Mouse (Mus musculus) lung, adult 2 months (tissue): ENCODE measurements around the gene Usp6nl. TPM values are rescaled to one million over a fixed set of nuclear protein-coding genes. Genes with fewer than 3 reads are reported as not detected.

Experiments used
- DNase-seq: peaks from one replicate; pipeline ENCODE4 v3.0.0; 2022
- H3K4me1 ChIP-seq: fragments of 200-500 bp; 2 replicates; pipeline ENCODE4 v1.6.1; 2011; ENCODE audit warnings: low read length; ENCODE audit not compliant: control insufficient read depth, insufficient read depth
- H3K4me3 ChIP-seq: fragments of 200-500 bp; replicated peaks from 2 replicates; pipeline ENCODE3; 2011; ENCODE audit warnings: low read depth, mild to moderate bottlenecking, control low read depth, low read length; ENCODE audit errors: extremely low read depth
- CTCF ChIP-seq: fragments of 200-500 bp; IDR thresholded peaks from 2 replicates; pipeline ENCODE4 v1.5.1; 2011; ENCODE audit warnings: mild to moderate bottlenecking, low read length, control low read depth; ENCODE audit not compliant: insufficient read depth
- POLR2A ChIP-seq: fragments of 200-500 bp; IDR thresholded peaks from 2 replicates; pipeline ENCODE4 v1.6.1; 2011; ENCODE audit warnings: low read depth, mild to moderate bottlenecking, control low read depth, low read length, borderline replicate concordance; ENCODE audit errors: extremely low read depth
- WGBS: fragments of 180-500 bp; shearing (Covaris S2); methylation state at CpG from one replicate; pipeline ENCODE4 v1.1.7; 2018; 5-methylcytosine and 5-hydroxymethylcytosine counted together
- polyA plus RNA-seq: library from polyadenylated mRNA; depleted of rRNA; stranded (reverse); fragments of >200 nt; gene quantifications from 2 replicates; pipeline ENCODE4 v1.2.3, GENCODE M21; 2012

Usp6nl gene
- polyA plus RNA-seq, 1 experiment = 19.9 TPM

DNA sequence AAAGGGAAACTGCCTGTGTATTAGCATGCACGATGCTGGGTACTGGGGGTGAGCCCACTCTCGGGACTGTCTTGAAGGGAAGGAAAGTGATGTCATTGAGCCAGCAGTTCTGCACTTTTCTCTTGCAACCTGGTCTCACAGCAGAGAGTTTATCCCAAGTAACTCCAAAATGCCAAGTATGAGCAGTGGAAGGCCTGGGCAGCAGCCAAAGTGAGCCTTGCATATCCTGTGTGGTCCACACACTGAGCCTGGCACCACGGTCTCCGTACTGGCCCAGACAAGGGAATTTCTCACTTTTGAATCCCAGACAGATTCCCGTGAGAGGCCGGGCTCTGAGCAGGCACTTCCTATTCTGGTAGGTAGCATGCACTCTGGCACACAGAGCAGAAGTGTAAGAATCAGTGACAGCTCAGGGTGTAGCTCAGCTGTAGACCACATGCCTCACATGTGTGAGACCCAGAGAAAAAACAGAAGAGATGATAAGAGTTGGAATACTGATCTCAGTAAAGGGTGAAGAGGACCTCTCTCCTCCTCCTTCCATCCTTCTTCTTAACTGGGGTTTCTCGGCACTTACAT, 132.6 kb downstream of the Usp6nl start:
- Histone ChIP-seq H3K4me1 (0 out of 2 replicates have a peak, but pooled peaks cover 2% of the 10 kb centered on the region), H3K4me3 (no peak overlapping the region)
- TF ChIP-seq CTCF = no peak
- no peak for TF ChIP-seq POLR2A
- 41% methylated on average over 7 of the region's 7 CpGs for WGBS
- DNase-seq = no peak

DNA sequence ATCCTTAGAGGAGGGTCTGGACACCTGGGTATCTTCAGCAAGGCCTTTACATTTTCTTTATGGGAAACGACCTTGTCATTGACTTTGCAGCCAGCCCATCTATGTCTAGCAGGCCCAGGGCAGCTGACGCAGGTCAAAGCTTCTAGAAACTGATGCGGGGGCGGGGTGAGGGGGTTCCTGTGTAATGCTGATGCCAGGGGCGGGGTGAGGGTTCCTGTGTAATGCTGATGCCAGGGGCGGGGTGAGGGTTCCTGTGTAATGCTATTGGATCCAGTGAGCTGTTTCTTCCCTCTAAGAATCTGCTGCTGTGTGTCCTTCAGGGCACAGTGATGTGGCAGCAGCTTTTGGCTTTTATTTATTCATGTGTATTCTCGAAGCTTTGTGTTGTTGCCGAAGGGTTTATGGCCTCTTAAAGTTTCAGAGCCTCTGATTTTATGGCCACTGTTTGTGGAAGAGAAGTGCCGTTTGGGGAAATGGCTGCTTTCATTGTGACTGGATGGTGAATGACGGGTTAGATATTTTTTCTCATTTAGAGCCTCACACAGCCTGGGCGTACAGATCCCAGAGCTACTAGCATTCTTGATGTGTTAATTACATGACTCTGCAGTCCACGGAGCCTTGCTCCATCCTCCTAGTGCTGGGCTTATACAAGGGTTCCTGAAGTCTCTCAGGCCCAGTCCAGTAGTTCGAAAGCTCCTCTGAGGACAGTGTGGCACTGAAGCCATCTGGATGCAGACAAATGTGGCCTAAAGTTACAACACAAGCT, 137.0 kb downstream of the Usp6nl start:
- H3K4me1 ChIP-seq = 0 out of 2 replicates have a peak, but pooled peaks cover 2% of the 10 kb centered on the region
- 70% methylated on average over 13 of the region's 13 CpGs for WGBS
- no peak for TF ChIP-seq CTCF
- no peak for TF ChIP-seq POLR2A
- H3K4me3 ChIP-seq = no peak overlapping the region
- DNase-seq = peak; percentile 35

DNA sequence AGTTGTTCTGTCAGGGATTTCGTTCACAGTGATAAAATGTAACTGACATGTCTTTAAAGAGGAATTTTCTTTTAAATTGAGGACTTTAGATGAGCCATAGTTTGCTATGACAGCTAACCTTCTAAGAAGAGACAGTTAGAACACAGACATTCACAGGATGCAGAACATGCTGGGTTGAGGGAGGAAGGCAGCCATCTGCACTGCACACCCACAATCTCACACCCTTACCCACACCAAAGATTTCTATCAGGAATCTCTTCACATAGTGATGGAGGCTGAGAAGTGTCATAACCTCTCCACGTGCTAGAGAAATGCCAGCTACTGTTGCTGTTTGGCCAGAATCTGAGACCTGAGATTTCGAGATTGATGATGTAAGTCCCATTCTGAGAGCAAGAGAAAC, 139.8 kb downstream of the Usp6nl start:
- TF ChIP-seq POLR2A (no peak), CTCF (no peak)
- Histone ChIP-seq H3K4me3 (no peak overlapping the region), H3K4me1 (0 out of 2 replicates have a peak, but pooled peaks cover 2% of the 10 kb centered on the region)
- DNase-seq = no peak
- whole genome bisulfite sequencing = 94% methylated on average over 3 of the region's 3 CpGs

DNA sequence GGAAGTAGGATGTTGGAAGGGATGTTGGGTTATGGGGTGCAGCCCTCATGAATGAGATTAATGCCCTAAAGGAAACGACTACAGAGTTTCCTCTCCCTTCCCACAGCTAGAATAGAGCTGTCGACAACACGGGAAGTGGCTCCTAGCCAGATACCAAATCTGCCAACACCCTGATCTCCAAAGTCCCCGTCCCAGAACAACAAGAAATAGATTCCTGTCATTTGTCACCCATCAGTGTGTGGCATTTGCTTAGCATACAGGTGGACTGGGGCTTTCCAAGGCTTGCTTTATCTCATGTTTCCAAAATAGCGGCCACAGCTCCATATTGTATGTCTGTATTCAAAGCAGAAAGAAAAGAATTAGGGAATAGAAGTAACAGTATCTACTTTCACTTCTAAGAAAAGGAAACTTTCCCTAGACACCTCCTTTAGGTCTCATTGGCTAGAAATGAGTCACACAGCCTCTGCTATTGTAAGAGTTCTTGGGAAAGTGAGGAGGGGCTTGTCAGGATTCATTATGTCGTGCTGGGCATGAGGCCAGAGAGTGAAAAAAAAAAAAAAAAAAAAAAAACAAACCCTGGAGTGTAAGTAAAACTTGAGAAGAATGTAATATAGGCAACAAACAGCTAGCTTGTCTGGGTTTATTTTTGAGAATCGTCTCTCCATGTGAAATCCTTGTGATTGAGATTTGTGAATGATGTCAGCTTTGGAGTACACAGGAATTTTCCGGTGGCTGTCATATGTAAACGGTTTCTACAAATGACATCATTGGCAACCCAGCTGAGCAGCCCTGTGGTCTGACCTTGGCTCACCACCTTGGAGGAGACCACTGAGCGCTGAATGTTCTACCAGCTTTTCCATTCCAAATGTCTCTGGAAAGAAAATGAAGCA, 141.6 kb downstream of the Usp6nl start:
- peak overlapping the region; percentile 12 for H3K4me3 ChIP-seq
- DNase-seq = peak; percentile 35
- 29% methylated on average over 10 of the region's 10 CpGs for WGBS

DNA sequence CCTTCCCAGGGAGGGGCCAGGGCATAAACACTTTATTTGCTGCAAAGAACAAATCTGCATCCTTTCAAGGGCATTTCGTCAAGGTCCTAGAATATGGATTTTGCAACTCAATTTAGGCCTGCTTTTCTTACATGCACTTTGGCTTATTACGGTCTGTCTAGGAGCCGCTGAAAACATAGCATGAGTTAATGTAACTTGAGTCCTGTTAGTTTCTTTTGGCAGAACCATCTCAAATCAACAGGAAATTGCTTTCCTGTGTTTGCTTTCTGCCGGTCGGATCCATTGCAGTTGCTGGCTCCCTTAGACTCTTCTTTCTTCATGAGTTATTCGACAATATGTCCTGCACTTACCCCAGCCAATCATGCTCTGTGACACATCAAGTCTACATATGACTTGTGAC, 143.9 kb downstream of the Usp6nl start:
- DNase-seq = no peak
- TF ChIP-seq POLR2A (no peak), CTCF (no peak)
- Histone ChIP-seq H3K4me3 (no peak overlapping the region), H3K4me1 (0 out of 2 replicates have a peak, but pooled peaks cover 5% of the 10 kb centered on the region)
- whole genome bisulfite sequencing = 47% methylated on average over 6 of the region's 6 CpGs

More for the DNA sequence above, 141.6 kb downstream of the Usp6nl start:
- H3K4me1 ChIP-seq = 0 out of 2 replicates have a peak, but pooled peaks cover 2% of the 10 kb centered on the region
- TF ChIP-seq CTCF (no peak), POLR2A (no peak)

DNA sequence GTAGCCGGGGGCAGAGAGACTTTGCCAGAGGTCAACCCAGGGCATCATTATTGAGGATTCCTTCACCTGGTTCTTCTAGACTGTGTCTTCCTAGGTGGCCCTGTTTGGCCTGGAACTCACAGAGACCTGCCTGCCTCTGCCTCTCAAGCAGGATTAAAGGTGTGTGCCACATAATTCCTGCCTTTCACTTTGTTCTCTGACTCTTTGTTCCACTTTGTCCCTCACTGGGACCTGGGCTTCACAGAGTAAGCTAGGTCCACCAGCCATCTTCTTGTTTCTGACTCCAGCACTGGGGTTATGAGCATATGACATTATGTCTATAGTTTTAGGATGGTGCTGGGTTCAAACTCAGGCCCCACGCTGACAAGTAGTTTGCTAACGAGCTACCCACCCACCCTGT, 144.9 kb downstream of the Usp6nl start:
- DNase-seq = no peak
- Histone ChIP-seq H3K4me3 (no peak overlapping the region), H3K4me1 (0 out of 2 replicates have a peak, but pooled peaks cover 5% of the 10 kb centered on the region)
- TF ChIP-seq POLR2A (no peak), CTCF (no peak)
- 96% methylated on average over 3 of the region's 3 CpGs for WGBS

DNA sequence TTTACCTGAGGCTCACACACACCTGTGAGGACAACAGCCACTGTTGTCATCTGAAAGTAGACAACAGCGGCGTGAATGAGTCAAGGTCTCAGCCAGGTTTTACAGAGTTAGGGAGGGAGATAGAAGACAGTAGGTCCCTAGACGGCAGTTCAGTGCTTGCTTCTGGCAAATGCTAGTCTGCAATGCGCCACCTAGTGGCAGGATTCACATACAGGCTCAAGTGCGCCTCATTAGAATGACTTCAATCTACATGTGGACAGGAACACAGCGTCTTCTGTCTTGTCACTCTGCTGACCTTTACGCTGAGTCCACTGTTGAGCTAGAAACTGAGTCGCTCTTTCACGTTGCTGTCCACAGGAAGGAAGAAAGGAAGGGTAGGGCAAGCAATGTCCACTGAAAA, 146.7 kb downstream of the Usp6nl start:
- WGBS = 25% methylated on average over 9 of the region's 9 CpGs
- Histone ChIP-seq H3K4me1 (0 out of 2 replicates have a peak, but pooled peaks cover 5% of the 10 kb centered on the region), H3K4me3 (no peak overlapping the region)
- TF ChIP-seq POLR2A (no peak), CTCF (peak; percentile 94)
- DNase-seq = peak; percentile 71

DNA sequence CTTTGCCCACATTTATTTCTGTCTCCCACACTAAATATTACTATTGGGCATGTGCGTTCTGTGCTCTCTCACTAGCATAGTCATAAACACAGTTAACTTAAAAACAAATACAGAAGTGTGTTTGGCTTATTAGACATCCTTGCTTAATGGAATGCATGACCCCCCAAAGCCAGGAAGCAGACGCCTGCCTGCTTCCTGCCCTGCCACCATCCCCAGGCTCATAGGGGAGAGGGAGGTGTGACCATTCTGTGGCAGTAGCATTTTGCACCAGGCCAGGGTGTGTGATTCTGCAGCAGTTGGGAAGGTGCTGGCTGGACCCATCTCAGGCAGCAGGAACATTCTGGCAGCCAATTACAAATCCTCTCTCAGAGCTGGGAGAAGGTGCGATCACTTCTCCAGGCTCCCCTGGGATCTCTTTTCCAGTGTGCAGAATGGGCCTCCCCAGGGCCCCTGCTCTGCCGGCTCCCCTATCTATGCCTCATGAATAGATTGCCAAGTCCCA, 148.7 kb downstream of the Usp6nl start:
- TF ChIP-seq CTCF (no peak), POLR2A (no peak)
- 0 out of 2 replicates have a peak, but pooled peaks cover 3% of the 10 kb centered on the region for H3K4me1 ChIP-seq
- no peak overlapping the region for H3K4me3 ChIP-seq
- no peak for DNase-seq
- 47% methylated on average over 4 of the region's 4 CpGs for WGBS

DNA sequence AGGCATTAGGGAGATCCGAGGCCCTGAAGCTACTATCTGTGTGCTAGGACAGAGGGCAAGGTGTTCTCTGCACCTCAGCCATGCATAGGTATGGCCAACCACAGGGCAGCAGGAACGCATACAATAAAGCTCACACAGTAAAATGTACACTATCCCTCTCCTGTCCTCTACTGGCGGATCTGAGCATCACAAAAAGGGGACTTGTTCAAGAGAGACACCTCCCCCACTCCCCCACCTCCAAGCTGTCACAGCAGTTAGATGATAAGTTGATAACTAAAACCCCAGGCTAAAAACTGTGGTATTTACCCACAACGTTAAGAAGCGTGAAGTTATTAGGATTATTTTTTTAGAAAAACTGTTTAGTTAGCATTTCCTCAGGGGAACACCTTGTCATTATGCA, 151.4 kb downstream of the Usp6nl start:
- WGBS = 81% methylated on average over 5 of the region's 5 CpGs
- DNase-seq = no peak
- TF ChIP-seq POLR2A (no peak), CTCF (no peak)
- H3K4me3 ChIP-seq = no peak overlapping the region
- H3K4me1 ChIP-seq = peaks cover 8% of the 10 kb centered on the region; the same call in 1 of the 2 replicates
